ENCODE assay signal across 18 mouse cellular contexts in genomic region chr5:116489621-116490020, GRCm38 (mm10).
A peak's percentile ranks its signal among the peaks of the same experiment; 100 is the strongest.
DNase-seq lines count a peak whose midpoint lies in the region; ATAC-seq and TF ChIP-seq lines count a peak whose summit lies in the region.
"Had no signal": no experiment of that assay in that cellular context is flagged by ENCODE, and none has a peak within 500 bp of the region (broad histone marks: within the 10 kb centered on the region; RNA-seq: fewer than 3 reads in every experiment).

No protein-coding gene starts in this region.

- no peaks in the 10 kb centered on the region for H3K9me3 ChIP-seq in forebrain, embryonic 15.5 days
- no peaks in the 10 kb centered on the region for H3K9me3 ChIP-seq in forebrain, embryonic 16.5 days (ENCODE audit: control insufficient read depth, low read length)
- no peaks in the 10 kb centered on the region for H3K9me3 ChIP-seq in kidney, postnatal 0 days (replicated peaks; ENCODE audit: low read length)
- H3K9me3 ChIP-seq: embryonic facial prominence, embryonic 10.5 days; heart, embryonic 10.5 days; hindbrain, embryonic 13.5 days; intestine, embryonic 15.5 days had no signal

- no peak for TF ChIP-seq CTCF in kidney, postnatal 0 days (IDR thresholded peaks at IDR 0.05; ENCODE audit: low read depth)

- H3K36me3 ChIP-seq in forebrain, embryonic 15.5 days, result no peaks in the 10 kb centered on the region
- no peaks in the 10 kb centered on the region for H3K36me3 ChIP-seq in forebrain, embryonic 16.5 days (ENCODE audit: control insufficient read depth, insufficient read depth)
- no peaks in the 10 kb centered on the region for H3K36me3 ChIP-seq in kidney, postnatal 0 days (ENCODE audit: insufficient read depth, low read length)
- H3K36me3 ChIP-seq: embryonic facial prominence, embryonic 10.5 days; heart, embryonic 10.5 days; hindbrain, embryonic 13.5 days; intestine, embryonic 15.5 days had no signal

- H3K27me3 ChIP-seq in forebrain, embryonic 15.5 days, result no peaks in the 10 kb centered on the region
- no peaks in the 10 kb centered on the region for H3K27me3 ChIP-seq in forebrain, embryonic 16.5 days (replicated peaks; ENCODE audit: control insufficient read depth, insufficient read depth, low read length)
- H3K27me3 ChIP-seq in kidney, postnatal 0 days (ENCODE audit: insufficient read depth, low read length), result no peaks in the 10 kb centered on the region
- H3K27me3 ChIP-seq: hindbrain, embryonic 13.5 days; intestine, embryonic 15.5 days had no signal

- no peak for DNase-seq in kidney, postnatal 0 days (ENCODE audit: low spot score)
- no peak for DNase-seq in kidney, adult 8-10 months
- peak; percentile 31 for DNase-seq in lung, postnatal 10 days
- DNase-seq in lung, postnatal 36 days, result no peak
- no peak for DNase-seq in spleen, postnatal 10 days (ENCODE audit: low spot score in 2 of 2)
- DNase-seq: adrenal gland, postnatal 14 days; cerebellum, postnatal 36 days; gastrocnemius, postnatal 10 days; heart, adult 18-20 months; heart, postnatal 10 days; heart, postnatal 4 days had no signal

- H3K4me1 ChIP-seq in forebrain, embryonic 15.5 days, result peaks cover 40% of the 10 kb centered on the region
- H3K4me1 ChIP-seq in forebrain, embryonic 16.5 days (replicated peaks; ENCODE audit: control insufficient read depth, insufficient read depth, low read length), result peaks cover 26% of the 10 kb centered on the region
- H3K4me1 ChIP-seq in kidney, postnatal 0 days (replicated peaks; ENCODE audit: insufficient read depth, low read length), result no peaks in the 10 kb centered on the region

- no peak overlapping the region for H3K4me3 ChIP-seq in forebrain, embryonic 15.5 days
- H3K4me3 ChIP-seq in forebrain, embryonic 16.5 days (replicated peaks; ENCODE audit: low read length), result no peak overlapping the region
- H3K4me3 ChIP-seq in kidney, postnatal 0 days (replicated peaks; ENCODE audit: low read depth, low read length), result no peak overlapping the region
- H3K4me3 ChIP-seq: embryonic facial prominence, embryonic 10.5 days; heart, embryonic 10.5 days; hindbrain, embryonic 13.5 days; intestine, embryonic 15.5 days had no signal

- WGBS in forebrain, embryonic 15.5 days, result 53% methylated on average over 8 of the region's 8 CpGs
- 52% methylated on average over 8 of the region's 8 CpGs for WGBS in forebrain, embryonic 16.5 days
- WGBS in kidney, postnatal 0 days, result 51% methylated on average over 8 of the region's 8 CpGs

- no peak overlapping the region for H3K4me2 ChIP-seq in forebrain, embryonic 15.5 days (replicated peaks)
- no peak overlapping the region for H3K4me2 ChIP-seq in forebrain, embryonic 16.5 days (ENCODE audit: low read length)
- no peak overlapping the region for H3K4me2 ChIP-seq in kidney, postnatal 0 days (ENCODE audit: low read length)
- H3K4me2 ChIP-seq: hindbrain, embryonic 13.5 days; intestine, embryonic 15.5 days had no signal

- peak overlapping the region; percentile 67 for H3K27ac ChIP-seq in forebrain, embryonic 15.5 days (replicated peaks)
- H3K27ac ChIP-seq in forebrain, embryonic 16.5 days (ENCODE audit: low read length), result no peak overlapping the region
- H3K27ac ChIP-seq in kidney, postnatal 0 days, result no peak overlapping the region
- H3K27ac ChIP-seq: embryonic facial prominence, embryonic 10.5 days; heart, embryonic 10.5 days; intestine, embryonic 15.5 days had no signal

- no peak overlapping the region for H3K9ac ChIP-seq in forebrain, embryonic 15.5 days (replicated peaks)
- H3K9ac ChIP-seq in forebrain, embryonic 16.5 days (replicated peaks; ENCODE audit: low read depth, low read length), result no peak overlapping the region
- no peak overlapping the region for H3K9ac ChIP-seq in kidney, postnatal 0 days (ENCODE audit: low read depth, low read length)
- H3K9ac ChIP-seq: hindbrain, embryonic 13.5 days; intestine, embryonic 15.5 days had no signal

- ATAC-seq in forebrain, embryonic 15.5 days (replicated peaks), result no peak
- ATAC-seq in forebrain, embryonic 16.5 days, result no peak
- ATAC-seq in kidney, postnatal 0 days (replicated peaks; ENCODE audit: low FRiP score, low read depth), result 0 out of 2 replicates have a peak, but pooled peaks have one; percentile 43
- ATAC-seq in frontal cortex, adult (ENCODE audit: low TSS enrichment), result no peak
- ATAC-seq: intestine, embryonic 15.5 days had no signal
